Mouse (Mus musculus) midbrain, embryonic 14.5 days (tissue): ENCODE results near the gene Fam24b. TPM values are rescaled to one million over a fixed set of nuclear protein-coding genes. Genes with fewer than 3 reads are reported as not detected.

Source experiments
- ATAC-seq: fragments of 200-750 bp; cut with Nextera tagmentation; 2 replicates; pipeline ENCODE4 v1.8.0; 2017; ENCODE audit warnings: moderate number of reproducible peaks, moderate library complexity; ENCODE audit not compliant: low FRiP score, low TSS enrichment
- DNase-seq: peaks from one replicate; pipeline ENCODE4 v3.0.0-alpha.2; 2015
- H3K27ac ChIP-seq: fragments of 300-500 bp; sonication (generic); replicated peaks from 2 replicates; pipeline ENCODE4 v1.5.1; 2014; ENCODE audit warnings: mild to moderate bottlenecking, low read depth, low read length, moderate library complexity
- H3K27me3 ChIP-seq: fragments of 300-500 bp; sonication (generic); 2 replicates; pipeline ENCODE4 v1.6.1; 2014; ENCODE audit warnings: low read length, control low read depth, mixed read lengths; ENCODE audit not compliant: control insufficient read depth, insufficient read depth
- H3K36me3 ChIP-seq: fragments of 300-500 bp; sonication (generic); 2 replicates; pipeline ENCODE4 v1.6.1; 2014; ENCODE audit warnings: low read length, control low read depth; ENCODE audit not compliant: control insufficient read depth, insufficient read depth
- H3K4me1 ChIP-seq: fragments of 300-500 bp; sonication (generic); 2 replicates; pipeline ENCODE4 v1.6.1; 2014; ENCODE audit warnings: mild to moderate bottlenecking, antibody characterized with exemption, low read length, control low read depth; ENCODE audit not compliant: control insufficient read depth, insufficient read depth
- H3K4me2 ChIP-seq: fragments of 300-500 bp; sonication (generic); 2 replicates; pipeline ENCODE4 v1.6.1; 2014; ENCODE audit warnings: mild to moderate bottlenecking, low read length, moderate library complexity
- H3K4me3 ChIP-seq: fragments of 300-500 bp; sonication (generic); replicated peaks from 2 replicates; pipeline ENCODE4 v1.5.1; 2014; ENCODE audit warnings: low read depth, low read length
- H3K9ac ChIP-seq: fragments of 300-500 bp; sonication (generic); replicated peaks from 2 replicates; pipeline ENCODE4 v1.6.1; 2014; ENCODE audit warnings: mild to moderate bottlenecking, low read length, moderate library complexity
- H3K9me3 ChIP-seq: fragments of 300-500 bp; sonication (generic); 2 replicates; pipeline ENCODE4 v1.6.1; 2016; ENCODE audit warnings: low read length, control low read depth, mixed read lengths; ENCODE audit not compliant: control insufficient read depth
- WGBS: fragments of 180-500 bp; shearing (Covaris S2); extraction: QIAGEN DNeasy Blood & Tissue Kit; methylation state at CpG from one replicate; pipeline ENCODE4 v1.1.7; 2014; 5-methylcytosine and 5-hydroxymethylcytosine counted together
- polyA plus RNA-seq: library from polyadenylated mRNA; unstranded; fragments of >200 nt; fragmentation: Nextera tagmentation; extraction: Ambion mirVana; gene quantifications from 2 replicates; pipeline ENCODE4 v1.2.1, GENCODE M21; 2014

Fam24b gene
- polyA plus RNA-seq, 1 experiment from 2014 or later = not detected

DNA sequence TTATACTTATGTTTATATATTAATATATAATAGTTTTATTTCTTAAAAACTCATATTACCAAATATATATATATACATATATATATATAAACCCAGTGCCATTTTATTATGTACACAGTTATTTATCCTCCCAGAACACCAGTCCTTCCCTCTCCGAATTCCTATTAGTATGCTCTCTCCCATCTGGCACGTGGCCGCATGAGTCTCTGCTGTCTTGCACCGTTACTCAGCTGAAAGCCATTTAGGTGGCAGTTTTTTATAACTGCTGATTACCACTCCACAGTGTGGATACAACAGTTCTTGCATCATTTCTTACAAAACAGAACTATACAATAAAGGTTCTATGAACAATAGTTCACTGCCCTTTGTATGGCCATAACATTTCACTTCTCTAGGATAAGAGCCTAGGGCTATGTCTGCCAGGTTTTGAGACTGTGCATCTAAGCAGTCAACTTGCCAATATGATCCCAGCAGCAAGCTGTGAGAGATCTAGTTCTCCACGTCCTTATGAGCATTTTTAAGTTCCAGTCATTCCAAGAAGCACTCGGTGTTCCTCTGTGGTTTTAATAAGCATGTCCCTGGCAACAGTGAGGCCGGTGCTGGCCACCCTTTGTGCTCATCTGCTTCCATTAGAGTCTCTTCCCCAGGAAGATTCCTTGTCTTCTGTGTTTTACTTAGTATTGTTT lies 16.7 kb upstream of the Fam24b start:
- Histone ChIP-seq H3K9ac (no peak overlapping the region), H3K27ac (no peak overlapping the region), H3K4me2 (no peak overlapping the region), H3K4me1 (no peaks in the 10 kb centered on the region), H3K27me3 (no peaks in the 10 kb centered on the region), H3K4me3 (no peak overlapping the region), H3K36me3 (peaks cover 53% of the 10 kb centered on the region), H3K9me3 (no peaks in the 10 kb centered on the region)
- DNase-seq (no peak), ATAC-seq (no peak)
- 72% methylated on average over 7 of the region's 7 CpGs for WGBS

DNA sequence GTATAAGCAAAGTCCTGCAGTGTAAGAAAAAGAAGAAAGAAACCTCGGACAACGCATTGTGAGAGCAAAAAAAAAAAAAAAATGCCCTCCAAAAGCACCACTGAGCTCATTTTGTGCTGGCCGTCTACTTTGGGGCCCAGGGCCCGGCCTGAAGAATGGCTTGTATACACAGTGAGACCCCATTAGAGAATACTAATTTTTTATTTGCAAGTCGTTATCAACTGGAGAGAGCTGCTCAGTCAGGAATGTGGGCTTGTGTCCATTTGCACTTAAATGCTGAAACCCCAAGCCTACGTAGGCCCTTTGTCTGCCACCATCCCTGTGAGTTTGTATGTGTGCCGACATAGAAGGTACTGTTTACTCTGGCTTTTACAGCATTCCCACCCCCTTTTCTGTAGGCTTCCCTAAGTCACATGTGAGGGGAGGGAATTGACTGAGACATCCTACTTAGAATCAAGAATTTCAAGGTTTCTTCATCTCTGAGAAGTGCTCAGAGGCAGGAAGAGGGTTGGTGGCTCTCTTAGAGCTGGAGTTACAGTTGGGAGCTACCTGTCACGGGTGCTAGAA lies 8.3 kb upstream of the Fam24b start:
- peaks cover 28% of the 10 kb centered on the region for H3K36me3 ChIP-seq
- H3K4me2 ChIP-seq = no peak overlapping the region
- DNase-seq (peak; percentile 33), ATAC-seq (no peak)
- no peaks in the 10 kb centered on the region for H3K27me3 ChIP-seq
- H3K9me3 ChIP-seq = no peaks in the 10 kb centered on the region
- WGBS = 42% methylated on average over 8 of the region's 8 CpGs
- no peak overlapping the region for H3K27ac ChIP-seq
- H3K9ac ChIP-seq = no peak overlapping the region
- no peak overlapping the region for H3K4me3 ChIP-seq
- H3K4me1 ChIP-seq = peaks cover 3% of the 10 kb centered on the region; the same call in 1 of the 2 replicates

DNA sequence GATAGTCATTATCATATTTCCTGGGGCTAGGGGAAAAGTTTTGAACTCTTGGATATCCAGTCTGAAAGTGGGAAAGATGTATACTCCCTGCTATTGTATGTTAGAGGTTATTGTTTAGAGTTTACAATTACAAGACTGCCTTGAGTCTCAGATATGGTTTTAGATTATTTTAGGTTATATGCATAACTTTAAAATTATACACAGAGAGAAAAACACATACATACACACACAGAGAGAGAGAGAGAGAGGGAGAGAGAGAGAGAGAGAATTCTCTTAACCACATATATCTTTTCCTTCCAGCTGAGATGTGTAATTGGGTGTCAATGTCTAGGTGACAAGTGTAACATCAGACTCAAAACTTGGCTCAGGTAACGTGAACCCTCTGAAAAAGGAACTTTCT lies 4.2 kb upstream of the Fam24b start, which contains the start of gene Fam24a:
Gene Fam24a (plus strand): TSS at position 301 of the 400 bp plus-strand sequence.
- DNase-seq (no peak), ATAC-seq (no peak)
- Histone ChIP-seq H3K4me3 (no peak within 1 kb of the TSS), H3K9ac (no peak within 1 kb of the TSS), H3K27me3 (no peaks in the 10 kb centered on the region), H3K36me3 (0 out of 2 replicates have a peak, but pooled peaks cover 2% of the 10 kb centered on the region), H3K4me1 (peaks cover 3% of the 10 kb centered on the region; the same call in 1 of the 2 replicates), H3K27ac (no peak within 1 kb of the TSS), H3K9me3 (no peaks in the 10 kb centered on the region), H3K4me2 (no peak within 1 kb of the TSS)
- 59% methylated on average over 1 of the region's 1 CpGs for WGBS

DNA sequence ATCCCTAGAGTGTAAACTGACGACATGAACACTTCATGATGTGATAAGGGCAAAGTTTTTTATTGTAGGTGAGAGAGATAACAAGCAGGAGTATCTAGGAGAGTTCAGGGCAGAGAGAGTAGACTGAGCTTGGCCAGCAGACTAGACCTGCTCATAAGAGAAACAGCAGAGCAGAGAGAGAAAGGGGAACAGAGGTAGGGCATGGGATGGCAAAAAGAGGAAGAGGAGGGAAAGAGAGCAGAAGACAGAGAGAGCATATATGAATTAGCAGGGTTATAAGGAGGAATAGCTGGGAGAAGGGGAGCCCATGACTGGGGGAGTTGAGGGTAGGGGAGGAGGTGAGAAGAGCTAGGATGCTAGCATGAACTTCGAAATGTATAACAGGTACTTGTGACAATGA lies 2.4 kb upstream of the Fam24b start:
- H3K9ac ChIP-seq = no peak overlapping the region
- no peaks in the 10 kb centered on the region for H3K9me3 ChIP-seq
- ATAC-seq (no peak), DNase-seq (no peak)
- WGBS = 81% methylated on average over 2 of the region's 2 CpGs
- no peak overlapping the region for H3K4me3 ChIP-seq
- no peak overlapping the region for H3K4me2 ChIP-seq
- no peaks in the 10 kb centered on the region for H3K27me3 ChIP-seq
- no peaks in the 10 kb centered on the region for H3K36me3 ChIP-seq
- H3K27ac ChIP-seq = no peak overlapping the region
- no peaks in the 10 kb centered on the region for H3K4me1 ChIP-seq

DNA sequence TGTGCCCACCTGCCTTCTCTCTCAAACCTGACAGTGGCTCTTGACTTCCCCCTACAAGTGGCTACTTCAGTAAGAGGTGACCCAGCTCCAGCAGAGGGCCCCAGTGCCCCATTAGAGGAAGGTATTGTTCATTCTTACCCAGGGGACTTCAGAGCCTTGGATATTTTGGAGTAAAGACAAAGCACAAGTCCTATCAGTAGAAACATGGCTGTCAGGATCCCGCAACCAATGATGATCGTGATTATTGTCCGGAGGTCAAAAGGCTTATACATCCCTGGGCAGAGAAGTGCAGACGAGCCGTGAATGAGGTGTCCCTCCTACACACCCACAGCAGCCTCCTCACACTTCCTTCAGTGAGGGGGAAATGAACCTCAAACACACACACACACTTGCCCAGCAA lies 2.3 kb downstream of the Fam24b start:
- H3K27ac ChIP-seq = no peak overlapping the region
- H3K36me3 ChIP-seq = no peaks in the 10 kb centered on the region
- H3K4me3 ChIP-seq = no peak overlapping the region
- H3K4me1 ChIP-seq = no peaks in the 10 kb centered on the region
- H3K27me3 ChIP-seq = no peaks in the 10 kb centered on the region
- no peaks in the 10 kb centered on the region for H3K9me3 ChIP-seq
- DNase-seq = no peak
- WGBS = 93% methylated on average over 5 of the region's 5 CpGs
- no peak for ATAC-seq
- no peak overlapping the region for H3K4me2 ChIP-seq
- H3K9ac ChIP-seq = no peak overlapping the region

DNA sequence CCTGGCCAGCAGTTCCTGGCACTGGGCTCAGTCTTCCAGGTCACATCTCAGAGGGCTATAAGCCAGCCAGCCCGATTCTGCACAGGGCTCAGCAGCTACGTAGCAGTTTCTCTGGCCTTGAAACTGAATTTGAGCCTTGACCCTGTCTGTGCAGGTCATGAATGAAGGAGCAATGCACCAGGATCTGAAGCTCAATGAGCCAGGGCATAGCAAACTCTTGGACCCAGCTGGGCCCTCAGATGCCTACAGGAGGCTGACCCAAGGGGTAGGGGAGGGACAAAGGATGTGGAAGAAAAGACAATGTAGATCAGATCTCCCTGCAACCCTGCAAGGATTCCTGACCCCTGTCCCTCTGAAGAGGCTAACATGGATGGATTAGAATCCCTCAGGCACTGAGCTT lies 7.1 kb downstream of the Fam24b start, which contains the start of gene Cuzd1:
Gene Cuzd1 (minus strand): TSS at position 101 of the 400 bp plus-strand sequence.
- no peak for ATAC-seq
- Histone ChIP-seq H3K4me1 (no peaks in the 10 kb centered on the region), H3K4me2 (no peak within 1 kb of the TSS), H3K4me3 (no peak within 1 kb of the TSS), H3K27ac (no peak within 1 kb of the TSS), H3K9me3 (no peaks in the 10 kb centered on the region), H3K36me3 (no peaks in the 10 kb centered on the region), H3K9ac (no peak within 1 kb of the TSS), H3K27me3 (no peaks in the 10 kb centered on the region)
- 91% methylated on average over 2 of the region's 2 CpGs for WGBS
- no peak for DNase-seq

DNA sequence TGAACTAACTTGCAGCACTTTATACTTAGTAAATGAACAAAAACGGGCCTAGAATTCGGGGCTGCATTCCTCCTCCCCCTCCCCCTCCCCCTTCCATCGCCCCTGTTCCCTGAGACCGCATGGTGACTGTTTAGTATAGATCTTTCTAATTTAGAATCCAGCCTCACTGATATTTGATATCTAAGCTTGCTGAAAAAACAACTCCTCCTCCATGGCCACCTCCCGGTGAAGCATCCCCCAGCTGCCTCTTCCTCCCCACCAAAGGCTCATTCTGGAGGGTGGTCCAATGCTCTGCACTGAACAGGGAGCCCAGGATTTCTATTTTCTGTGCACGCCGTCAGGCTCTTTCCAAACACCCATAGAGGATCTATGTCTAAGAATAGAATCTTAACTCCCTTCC lies 11.0 kb downstream of the Fam24b start:
- DNase-seq (no peak), ATAC-seq (no peak)
- Histone ChIP-seq H3K4me2 (no peak overlapping the region), H3K9ac (no peak overlapping the region), H3K36me3 (no peaks in the 10 kb centered on the region), H3K9me3 (no peaks in the 10 kb centered on the region), H3K27ac (no peak overlapping the region), H3K4me3 (no peak overlapping the region), H3K4me1 (no peaks in the 10 kb centered on the region), H3K27me3 (no peaks in the 10 kb centered on the region)
- 90% methylated on average over 6 of the region's 7 CpGs for WGBS

DNA sequence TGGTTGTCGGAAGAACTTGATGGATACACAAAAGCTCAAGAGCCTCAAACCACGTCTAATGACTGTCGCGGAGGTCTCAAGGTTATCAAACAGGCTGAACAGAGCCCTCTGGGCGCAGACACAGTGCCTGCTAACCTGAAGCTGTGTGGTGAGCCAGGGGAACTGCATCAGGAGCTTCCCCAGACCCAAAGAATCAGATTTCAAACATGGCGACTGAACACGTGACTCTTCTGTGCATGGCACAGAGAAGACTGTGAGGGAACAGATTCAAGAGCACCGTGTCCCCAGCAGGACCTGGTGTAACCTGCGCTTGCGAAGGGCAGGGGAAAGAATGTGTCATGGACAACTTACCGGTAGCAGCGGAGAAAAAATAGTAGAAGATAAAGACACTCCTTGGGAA lies 11.7 kb downstream of the Fam24b start:
- Histone ChIP-seq H3K4me2 (no peak overlapping the region), H3K9ac (no peak overlapping the region), H3K36me3 (no peaks in the 10 kb centered on the region), H3K9me3 (no peaks in the 10 kb centered on the region), H3K27me3 (no peaks in the 10 kb centered on the region), H3K27ac (no peak overlapping the region), H3K4me3 (no peak overlapping the region), H3K4me1 (no peaks in the 10 kb centered on the region)
- DNase-seq (no peak), ATAC-seq (no peak)
- WGBS = 76% methylated on average over 12 of the region's 12 CpGs

DNA sequence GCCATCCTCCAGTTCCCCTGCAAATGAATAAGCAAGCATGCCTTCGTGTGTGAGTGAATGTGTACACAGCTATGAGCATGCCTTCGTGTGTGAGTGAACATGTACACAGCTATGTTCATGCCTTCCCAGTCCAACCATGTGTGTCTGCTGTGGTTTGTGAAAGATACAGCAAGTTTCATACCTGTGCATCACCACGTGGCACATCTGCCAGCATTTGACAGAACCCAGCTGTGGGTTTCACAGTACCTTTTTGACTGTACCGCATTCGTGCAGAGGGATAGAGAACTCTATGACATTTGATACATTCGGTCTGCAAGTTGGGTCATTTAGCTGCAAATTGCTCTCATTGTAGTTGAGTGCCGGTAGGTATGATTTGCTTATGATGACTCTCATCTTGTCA lies 14.8 kb downstream of the Fam24b start:
- no peak overlapping the region for H3K9ac ChIP-seq
- no peaks in the 10 kb centered on the region for H3K4me1 ChIP-seq
- H3K36me3 ChIP-seq = no peaks in the 10 kb centered on the region
- ATAC-seq (no peak), DNase-seq (no peak)
- no peaks in the 10 kb centered on the region for H3K27me3 ChIP-seq
- WGBS = 90% methylated on average over 7 of the region's 7 CpGs
- no peaks in the 10 kb centered on the region for H3K9me3 ChIP-seq
- no peak overlapping the region for H3K4me3 ChIP-seq
- H3K27ac ChIP-seq = no peak overlapping the region
- no peak overlapping the region for H3K4me2 ChIP-seq
